21 mouse cellular contexts compared by ENCODE assay signal in the genomic region with DNA sequence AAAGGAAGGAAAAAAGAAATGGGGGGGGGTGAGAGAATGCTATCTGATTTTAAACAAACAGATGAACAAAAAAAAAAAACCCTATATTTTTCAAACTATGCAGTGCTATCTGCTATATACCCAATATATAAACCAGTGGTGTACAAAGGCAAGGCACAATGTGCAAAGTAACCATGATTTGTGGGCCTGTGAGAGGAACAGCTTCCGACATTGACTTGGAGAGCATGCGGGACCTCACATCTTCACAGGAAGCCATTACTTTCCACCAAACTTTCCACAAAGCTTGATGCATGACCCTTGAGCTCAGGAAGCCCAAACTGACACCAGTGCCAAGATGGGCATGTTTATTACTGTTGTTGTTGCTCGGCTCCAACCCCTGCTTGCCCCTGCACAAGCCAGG.
DNase-seq lines count a peak whose midpoint lies in the region; ATAC-seq and TF ChIP-seq lines count a peak whose summit lies in the region.
"Had no signal": no experiment of that assay in that cellular context is flagged by ENCODE, and none has a peak within 500 bp of the region (broad histone marks: within the 10 kb centered on the region; RNA-seq: fewer than 3 reads in every experiment).

No protein-coding gene starts in this region.

- DNase-seq in adrenal gland, postnatal 14 days, result peak; percentile 5
- no peak for DNase-seq in adrenal gland, postnatal 4 days (ENCODE audit: low spot score in 2 of 2)
- DNase-seq in kidney, adult 2 months, result peak; percentile 30
- DNase-seq in kidney, postnatal 25 days, result peak; percentile 6 to 35
- no peak for DNase-seq in liver
- DNase-seq in layer of hippocampus, postnatal 25 days (ENCODE audit: extremely low spot score in 1 of 2, low spot score in 1 of 2), result no peak
- DNase-seq: adrenal gland, postnatal 10 days; B cell, adult 2 months; cerebellum, adult 2 months; cerebellum, postnatal 10 days; gastrocnemius, adult 2 months; gastrocnemius, postnatal 36 days; heart, adult 11 months; heart, postnatal 36 days had no signal

- no peak for TF ChIP-seq CTCF in kidney, adult 2 months (conservative IDR thresholded peaks at IDR 0.05; ENCODE audit: insufficient read depth, insufficient read length, low read depth, low read length)

- no peak overlapping the region for H3K9ac ChIP-seq in kidney, embryonic 14.5 days (ENCODE audit: low read depth, low read length)
- H3K9ac ChIP-seq: heart, embryonic 13.5 days; hindbrain, embryonic 15.5 days had no signal

- TF ChIP-seq POLR2A in kidney, adult 2 months (IDR thresholded peaks at IDR 0.05; ENCODE audit: low read depth, low read length), result no peak

- no peak overlapping the region for H3K27ac ChIP-seq in kidney, adult 2 months (ENCODE audit: insufficient read depth, low read depth, low read length)
- H3K27ac ChIP-seq in kidney, embryonic 14.5 days (ENCODE audit: low read depth, low read length), result no peak overlapping the region
- H3K27ac ChIP-seq: gastrocnemius, adult 2 months; hindbrain, embryonic 15.5 days had no signal

- no peaks in the 10 kb centered on the region for H3K27me3 ChIP-seq in kidney, adult 2 months (replicated peaks; ENCODE audit: control insufficient read depth, insufficient read depth, low read length)
- no peaks in the 10 kb centered on the region for H3K27me3 ChIP-seq in kidney, embryonic 14.5 days (ENCODE audit: control insufficient read depth, insufficient read depth, low read length)
- H3K27me3 ChIP-seq: heart, embryonic 13.5 days; hindbrain, embryonic 15.5 days had no signal

- no peak overlapping the region for H3K4me3 ChIP-seq in kidney, adult 2 months (ENCODE audit: insufficient read depth, low read depth, low read length)
- no peak overlapping the region for H3K4me3 ChIP-seq in kidney, embryonic 14.5 days (ENCODE audit: low read length)
- H3K4me3 ChIP-seq: embryonic facial prominence, embryonic 10.5 days; gastrocnemius, adult 2 months; heart, embryonic 13.5 days; hindbrain, embryonic 15.5 days had no signal

- ATAC-seq in kidney, embryonic 14.5 days (ENCODE audit: low FRiP score, low TSS enrichment), result no peak
- ATAC-seq: CD4-positive, CD25-positive, alpha-beta regulatory T cell, adult 4 months; forebrain, embryonic 14.5 days had no signal

- no peaks in the 10 kb centered on the region for H3K4me1 ChIP-seq in kidney, adult 2 months (ENCODE audit: control insufficient read depth, insufficient read depth, low read length)
- no peaks in the 10 kb centered on the region; the same call in 1 of the 2 replicates for H3K4me1 ChIP-seq in kidney, embryonic 14.5 days (ENCODE audit: control insufficient read depth, insufficient read depth, low read length)

- no peaks in the 10 kb centered on the region for H3K9me3 ChIP-seq in kidney, embryonic 14.5 days (ENCODE audit: control insufficient read depth, low read length)
- H3K9me3 ChIP-seq: embryonic facial prominence, embryonic 10.5 days; G1E; heart, embryonic 13.5 days; hindbrain, embryonic 15.5 days had no signal

- 69% methylated on average over 3 of the region's 3 CpGs for WGBS in kidney, adult 2 months
- 39% methylated on average over 3 of the region's 3 CpGs for WGBS in kidney, embryonic 14.5 days

- H3K36me3 ChIP-seq in kidney, adult 2 months (ENCODE audit: control insufficient read depth, insufficient read depth, low read length), result no peaks in the 10 kb centered on the region
- H3K36me3 ChIP-seq in kidney, embryonic 14.5 days (ENCODE audit: control insufficient read depth, insufficient read depth, low read length), result no peaks in the 10 kb centered on the region
- H3K36me3 ChIP-seq: embryonic facial prominence, embryonic 10.5 days; G1E; heart, embryonic 13.5 days; hindbrain, embryonic 15.5 days had no signal

- H3K4me2 ChIP-seq in kidney, embryonic 14.5 days (replicated peaks; ENCODE audit: low read depth, low read length), result no peak overlapping the region
- H3K4me2 ChIP-seq: heart, embryonic 13.5 days; hindbrain, embryonic 15.5 days had no signal

Comparison
In these comparisons a context has a peak if more than half of its experiments do, and no peak if none do; other contexts are left out.
1. DNase-seq: peak in adrenal gland, postnatal 14 days (single experiment), kidney, adult 2 months (single experiment) and kidney, postnatal 25 days (2 of 2); none in adrenal gland, postnatal 4 days (0 of 2), liver (single experiment) and layer of hippocampus, postnatal 25 days (0 of 2).